Mouse (Mus musculus) lung, postnatal 0 days (tissue): ENCODE results near the gene Slc38a9. TPM values are rescaled to one million over a fixed set of nuclear protein-coding genes. Genes with fewer than 3 reads are reported as not detected.

Source experiments
- ATAC-seq: fragments of 200-750 bp; cut with Nextera tagmentation; 2 replicates; pipeline ENCODE4 v1.8.0; 2017; ENCODE audit warnings: moderate library complexity
- DNase-seq: peaks from one replicate; pipeline ENCODE4 v3.0.0-alpha.2; 2016; ENCODE audit warnings: low spot score
- H3K27ac ChIP-seq: fragments of 300-500 bp; sonication (generic); 2 replicates; pipeline ENCODE4 v1.5.1; 2014; ENCODE audit warnings: antibody characterized with exemption, mild to moderate bottlenecking, low read length, mixed read lengths
- H3K27me3 ChIP-seq: fragments of 300-500 bp; sonication (generic); replicated peaks from 2 replicates; pipeline ENCODE4 v1.6.1; 2014; ENCODE audit warnings: low read length, mixed read lengths; ENCODE audit not compliant: insufficient read depth
- H3K36me3 ChIP-seq: fragments of 300-500 bp; sonication (generic); 2 replicates; pipeline ENCODE4 v1.6.1; 2014; ENCODE audit warnings: low read length, mixed read lengths; ENCODE audit not compliant: insufficient read depth
- H3K4me1 ChIP-seq: fragments of 300-500 bp; sonication (generic); 2 replicates; pipeline ENCODE4 v1.6.1; 2014; ENCODE audit warnings: antibody characterized with exemption, low read depth, low read length, mixed read lengths; ENCODE audit not compliant: insufficient read depth
- H3K4me2 ChIP-seq: fragments of 300-500 bp; sonication (generic); replicated peaks from 2 replicates; pipeline ENCODE4 v1.6.1; 2014; ENCODE audit warnings: low read depth, mild to moderate bottlenecking, low read length, moderate library complexity, mixed read lengths
- H3K4me3 ChIP-seq: fragments of 300-500 bp; sonication (generic); 2 replicates; pipeline ENCODE4 v1.5.1; 2014; ENCODE audit warnings: low read depth, low read length
- H3K9ac ChIP-seq: fragments of 300-500 bp; sonication (generic); replicated peaks from 2 replicates; pipeline ENCODE4 v1.6.1; 2014; ENCODE audit warnings: low read depth, mild to moderate bottlenecking
- H3K9me3 ChIP-seq: fragments of 300-500 bp; sonication (generic); 2 replicates; pipeline ENCODE4 v1.6.1; 2016; ENCODE audit warnings: low read length, mixed read lengths
- CTCF ChIP-seq: IDR thresholded peaks from 2 replicates; pipeline ENCODE4 v1.5.1; 2016; ENCODE audit warnings: antibody characterized with exemption, mild to moderate bottlenecking
- EP300 ChIP-seq: IDR thresholded peaks from 2 replicates; pipeline ENCODE4 v1.6.1; 2016; ENCODE audit warnings: antibody characterized with exemption, mild to moderate bottlenecking, control low read depth
- WGBS: fragments of 180-500 bp; shearing (Covaris S2); extraction: QIAGEN DNeasy Blood & Tissue Kit; methylation state at CpG from one replicate; pipeline ENCODE4 v1.1.7; 2014; 5-methylcytosine and 5-hydroxymethylcytosine counted together
- polyA plus RNA-seq: library from polyadenylated mRNA; unstranded; fragments of >200 nt; fragmentation: Nextera tagmentation; extraction: Ambion mirVana; gene quantifications from 2 replicates; pipeline ENCODE4 v1.2.1, GENCODE M21; 2015

Gene Slc38a9
- polyA plus RNA-seq, 1 experiment from 2014 or later = 15.3 TPM

- Histone ChIP-seq H3K4me3 (no peak overlapping the region), H3K27me3 (no peaks in the 10 kb centered on the region), H3K36me3 (no peaks in the 10 kb centered on the region), H3K27ac (no peak overlapping the region), H3K9ac (no peak overlapping the region), H3K9me3 (no peaks in the 10 kb centered on the region), H3K4me2 (no peak overlapping the region), H3K4me1 (peaks cover 5% of the 10 kb centered on the region; the same call in 1 of the 2 replicates)
- DNase-seq (no peak), ATAC-seq (no peak)
- 71% methylated on average over 6 of the region's 6 CpGs for WGBS
- TF ChIP-seq CTCF (no peak), EP300 (no peak)
These were observed 79.5 kb downstream of the Slc38a9 start for GRCm38 (mm10) chr13:112740073-112740472.

DNA sequence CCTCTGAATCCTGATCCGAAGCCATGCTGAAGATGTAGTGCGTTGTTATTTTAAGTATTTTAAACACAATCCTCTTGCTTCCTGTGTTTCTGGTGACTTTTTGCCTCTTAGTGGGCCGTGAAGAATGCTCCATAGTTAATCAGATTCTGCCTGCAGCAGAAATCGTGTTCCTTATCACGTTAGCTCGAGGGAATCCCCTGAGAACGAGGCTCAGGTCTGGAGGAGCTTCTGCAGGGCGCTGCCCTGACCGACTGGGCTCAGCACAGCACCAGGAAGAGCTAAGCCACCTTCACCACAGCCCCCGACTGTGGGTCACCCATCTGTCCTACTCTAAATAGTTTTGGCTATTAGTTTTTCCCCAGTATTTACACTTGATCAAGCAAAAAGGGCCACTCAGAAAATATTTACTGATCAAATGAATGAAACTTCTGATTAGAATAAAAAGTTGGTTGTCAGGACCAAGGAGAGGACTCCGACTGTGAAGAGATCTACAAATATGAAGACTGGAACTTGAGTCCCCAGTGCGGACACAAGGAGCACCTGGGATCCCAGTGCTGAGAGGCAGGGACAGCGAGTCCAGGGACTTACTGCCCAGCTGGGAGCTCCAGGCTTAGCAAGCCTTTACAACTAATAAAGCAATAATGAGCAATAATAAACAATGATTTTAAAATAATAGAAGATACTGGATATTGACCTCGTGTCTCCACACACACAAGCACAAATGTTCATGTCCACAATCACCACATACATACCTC is 81.7 kb downstream of the Slc38a9 start:
- peaks cover 2% of the 10 kb centered on the region; the same call in 1 of the 2 replicates for H3K4me1 ChIP-seq
- DNase-seq = peak; percentile 21
- H3K27ac ChIP-seq = peak overlapping the region; percentile 4; the same call in 1 of the 2 replicates
- H3K9ac ChIP-seq = no peak overlapping the region
- H3K9me3 ChIP-seq = no peaks in the 10 kb centered on the region
- ATAC-seq = 0 out of 2 replicates have a peak, but pooled peaks have one; percentile 22
- 24% methylated on average over 14 of the region's 14 CpGs for WGBS
- no peak overlapping the region for H3K4me2 ChIP-seq
- no peak overlapping the region for H3K4me3 ChIP-seq
- no peaks in the 10 kb centered on the region for H3K36me3 ChIP-seq
- no peak for TF ChIP-seq CTCF
- TF ChIP-seq EP300 = peak; percentile 44; the same call in 1 of the 2 replicates
- no peaks in the 10 kb centered on the region for H3K27me3 ChIP-seq

DNA sequence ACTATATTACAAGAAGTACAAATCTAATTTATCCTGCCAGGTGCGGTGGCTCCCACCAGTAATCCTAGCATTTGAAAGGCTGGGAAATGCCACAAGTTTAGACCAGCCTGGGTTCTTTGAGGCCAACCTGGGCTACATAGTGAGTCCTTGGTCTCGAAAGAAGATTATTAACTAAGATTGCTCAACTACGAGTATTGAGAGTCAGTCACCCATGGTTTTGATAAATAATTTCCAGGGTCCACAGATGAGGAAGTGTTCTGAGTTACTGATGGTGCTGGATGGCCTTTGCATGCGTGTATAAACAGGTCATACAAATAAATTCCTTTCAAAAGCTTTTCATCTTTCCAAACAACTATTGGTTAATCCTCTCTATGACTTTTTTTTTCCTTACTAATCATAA is 83.1 kb downstream of the Slc38a9 start:
- H3K36me3 ChIP-seq = no peaks in the 10 kb centered on the region
- TF ChIP-seq EP300 (no peak), CTCF (no peak)
- no peaks in the 10 kb centered on the region for H3K27me3 ChIP-seq
- peak overlapping the region; percentile 81 for H3K27ac ChIP-seq
- no peak overlapping the region for H3K4me3 ChIP-seq
- DNase-seq (no peak), ATAC-seq (peak; percentile 7)
- H3K9me3 ChIP-seq = no peaks in the 10 kb centered on the region
- no peak overlapping the region for H3K4me2 ChIP-seq
- WGBS = 65% methylated on average over 4 of the region's 4 CpGs
- no peak overlapping the region for H3K9ac ChIP-seq
- H3K4me1 ChIP-seq = peaks cover 3% of the 10 kb centered on the region; the same call in 1 of the 2 replicates

DNA sequence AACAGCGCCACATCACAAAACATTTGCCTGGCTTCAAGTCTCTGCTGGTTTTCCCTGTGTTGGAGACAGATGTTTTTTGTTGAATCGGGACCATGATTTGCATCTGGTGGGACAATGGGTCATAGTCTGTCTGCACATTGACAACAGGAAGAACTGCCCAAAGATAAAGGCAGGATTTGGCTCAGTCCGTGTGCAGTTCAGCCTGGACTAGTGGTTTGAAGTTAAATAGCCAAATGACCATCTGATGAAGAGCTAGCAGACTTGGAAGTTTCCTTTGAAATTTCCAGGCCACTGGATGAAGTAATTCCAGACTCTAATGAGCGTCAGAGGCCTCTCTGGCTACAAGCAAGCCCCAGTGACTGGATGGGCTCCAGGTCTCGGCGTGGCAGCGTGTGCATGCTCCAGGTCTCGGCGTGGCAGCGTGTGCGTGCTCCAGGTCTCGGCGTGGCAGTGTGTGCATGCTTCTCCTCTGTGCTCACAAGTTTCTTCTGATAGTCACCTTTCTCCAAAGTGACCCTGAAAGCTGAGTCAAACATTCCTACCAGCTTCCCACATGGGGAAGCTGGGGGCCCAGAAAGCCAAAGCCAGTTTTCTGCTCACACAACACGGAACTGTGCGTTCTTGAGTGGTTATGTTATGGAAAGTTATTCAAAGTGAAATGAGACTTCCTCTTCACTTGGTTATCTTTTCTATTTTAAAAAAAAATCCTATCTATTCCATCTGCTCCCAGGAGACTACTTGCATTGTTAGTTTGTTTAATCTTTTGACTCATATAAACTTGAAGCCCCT is 83.7 kb downstream of the Slc38a9 start:
- ATAC-seq (peak; percentile 78), DNase-seq (peak; percentile 76)
- TF ChIP-seq CTCF = no peak; the same call in 1 of the 2 replicates
- peak; percentile 81 for TF ChIP-seq EP300
- H3K27ac ChIP-seq = peak overlapping the region; percentile 81
- 64% methylated on average over 15 of the region's 15 CpGs for WGBS
- H3K9me3 ChIP-seq = no peaks in the 10 kb centered on the region
- no peaks in the 10 kb centered on the region for H3K36me3 ChIP-seq
- H3K4me2 ChIP-seq = no peak overlapping the region
- peaks cover 3% of the 10 kb centered on the region; the same call in 1 of the 2 replicates for H3K4me1 ChIP-seq
- no peaks in the 10 kb centered on the region for H3K27me3 ChIP-seq
- H3K9ac ChIP-seq = no peak overlapping the region
- no peak overlapping the region for H3K4me3 ChIP-seq

DNA sequence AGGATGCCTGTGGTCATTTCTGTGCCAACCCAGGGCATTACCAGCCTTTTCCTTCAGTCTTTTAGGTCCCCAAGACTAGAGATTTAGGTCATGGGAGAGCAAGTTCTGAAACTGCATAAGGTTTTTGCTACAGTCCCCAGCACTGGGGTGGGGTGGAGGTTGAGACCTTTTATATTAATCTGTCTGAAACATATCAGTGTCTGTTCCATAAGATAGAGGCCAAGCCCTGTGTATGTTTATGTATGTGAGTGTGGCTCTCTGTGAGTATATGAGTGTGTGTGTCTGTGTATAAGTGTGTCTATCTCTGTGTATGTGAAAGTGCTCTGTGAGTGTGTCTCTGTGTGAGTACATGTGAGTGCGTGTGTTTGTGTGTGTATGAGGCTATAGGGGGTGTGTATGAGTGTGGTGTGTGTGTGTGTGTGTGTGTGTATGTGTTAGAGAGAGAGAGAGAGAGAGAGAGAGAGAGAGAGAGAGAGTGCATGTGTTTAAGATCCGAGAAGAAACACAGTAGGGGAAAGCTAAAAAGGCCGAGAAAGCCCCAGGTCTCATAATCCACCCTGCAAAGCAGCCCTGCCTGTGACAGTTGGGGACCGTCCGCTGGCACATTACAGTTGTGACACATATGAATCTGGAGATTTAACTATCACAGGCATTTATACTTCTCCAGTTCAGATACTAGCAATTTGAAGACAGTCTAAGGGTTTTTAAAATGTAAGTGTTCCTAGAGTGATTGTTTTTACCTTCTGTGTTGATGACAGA is 85.6 kb downstream of the Slc38a9 start:
- H3K27me3 ChIP-seq = no peaks in the 10 kb centered on the region
- 66% methylated on average over 5 of the region's 5 CpGs for WGBS
- H3K27ac ChIP-seq = no peak overlapping the region
- no peak overlapping the region for H3K4me3 ChIP-seq
- peaks cover 10% of the 10 kb centered on the region; the same call in 1 of the 2 replicates for H3K4me1 ChIP-seq
- H3K4me2 ChIP-seq = no peak overlapping the region
- ATAC-seq = no peak
- DNase-seq = peak; percentile 45
- TF ChIP-seq EP300 (no peak), CTCF (no peak)
- no peaks in the 10 kb centered on the region for H3K36me3 ChIP-seq
- H3K9ac ChIP-seq = no peak overlapping the region
- no peaks in the 10 kb centered on the region for H3K9me3 ChIP-seq

DNA sequence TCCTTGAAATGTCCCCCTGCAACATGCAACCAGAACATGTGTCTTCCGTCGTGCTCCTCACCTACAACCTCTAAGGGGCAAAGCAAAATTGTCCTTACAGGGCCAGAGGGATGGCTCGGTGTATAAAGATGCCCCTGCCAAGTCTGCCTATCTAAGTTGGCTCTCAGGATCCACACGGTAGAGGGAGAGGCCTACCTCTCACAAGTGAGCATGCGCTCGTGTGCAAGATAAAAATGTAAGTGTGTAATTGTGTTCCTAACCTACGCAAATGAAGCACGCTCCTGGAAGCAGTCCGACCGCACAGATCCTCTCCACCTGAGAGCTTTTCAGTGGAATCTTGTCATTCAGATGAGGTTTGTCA is 86.1 kb downstream of the Slc38a9 start:
- H3K4me2 ChIP-seq = no peak overlapping the region
- WGBS = 74% methylated on average over 10 of the region's 10 CpGs
- no peak for DNase-seq
- H3K9me3 ChIP-seq = no peaks in the 10 kb centered on the region
- peaks cover 11% of the 10 kb centered on the region; the same call in 1 of the 2 replicates for H3K4me1 ChIP-seq
- TF ChIP-seq CTCF = no peak
- no peak for TF ChIP-seq EP300
- no peak for ATAC-seq
- no peak overlapping the region for H3K4me3 ChIP-seq
- H3K36me3 ChIP-seq = no peaks in the 10 kb centered on the region
- no peaks in the 10 kb centered on the region for H3K27me3 ChIP-seq
- H3K9ac ChIP-seq = no peak overlapping the region
- H3K27ac ChIP-seq = no peak overlapping the region
